Mouse (Mus musculus) cerebellum, postnatal 4 days (tissue): ENCODE measurements at regions not wholly inside any gene's neighbourhood (a gene's known extent, or its start where the extent isn't known, plus 50 kb on each side); places are given as distances from the start of the nearest gene placed in this dataset.

Experiments
- DNase-seq, 2 experiments: peaks; one replicate each; pipeline ENCODE4 v3.0.0; 2022; ENCODE audit warnings: low spot score in 2 of 2, mixed read lengths in 1 of 2

GRCm38 (mm10) chr10:118765544-118766441 is 104.2 kb downstream of the Dyrk2 start:
- DNase-seq = no peak

- DNase-seq = no peak
Observed at GRCm38 (mm10) chr10:118766826-118767225, 103.2 kb downstream of the Dyrk2 start.

- no peak for DNase-seq
Observed at GRCm38 (mm10) chr10:118769751-118770150, 100.3 kb downstream of the Dyrk2 start.

- no peak for DNase-seq
Observed at GRCm38 (mm10) chr10:118778656-118779055, 91.4 kb downstream of the Dyrk2 start.

DNA sequence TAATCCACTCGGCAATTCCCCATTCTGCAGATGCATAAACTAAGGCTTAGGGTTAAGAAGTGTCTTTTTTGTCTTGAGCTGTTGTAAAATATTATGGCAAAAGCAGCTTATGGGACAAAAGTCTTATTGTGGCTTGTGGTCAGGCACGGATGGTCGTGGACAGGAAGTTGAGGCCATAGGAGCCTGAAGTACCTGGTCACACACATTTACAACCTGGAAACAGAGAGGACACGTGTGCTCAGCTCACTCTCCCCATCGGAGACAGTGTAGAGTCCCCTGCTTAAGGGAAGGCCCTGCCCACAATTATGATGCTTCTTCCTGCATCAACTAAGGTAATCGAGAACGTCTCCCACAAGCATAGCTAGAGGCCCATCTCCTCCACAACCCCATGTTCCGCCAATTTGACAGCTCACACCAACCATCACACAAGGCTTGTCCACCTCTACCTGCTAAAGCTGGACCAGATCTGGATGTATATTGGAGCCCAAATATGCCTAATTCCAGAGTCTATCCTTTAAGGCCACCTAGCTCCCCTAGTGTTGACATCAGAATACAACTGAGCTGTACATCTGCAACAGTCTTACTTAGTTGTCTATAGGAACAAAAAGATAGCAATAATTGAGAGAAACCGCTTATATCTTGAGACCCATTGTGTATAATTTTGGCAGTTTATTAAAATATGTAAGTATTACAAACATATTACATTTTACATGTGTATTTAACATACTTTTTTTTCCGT is 89.0 kb downstream of the Dyrk2 start:
- DNase-seq = no peak

DNA sequence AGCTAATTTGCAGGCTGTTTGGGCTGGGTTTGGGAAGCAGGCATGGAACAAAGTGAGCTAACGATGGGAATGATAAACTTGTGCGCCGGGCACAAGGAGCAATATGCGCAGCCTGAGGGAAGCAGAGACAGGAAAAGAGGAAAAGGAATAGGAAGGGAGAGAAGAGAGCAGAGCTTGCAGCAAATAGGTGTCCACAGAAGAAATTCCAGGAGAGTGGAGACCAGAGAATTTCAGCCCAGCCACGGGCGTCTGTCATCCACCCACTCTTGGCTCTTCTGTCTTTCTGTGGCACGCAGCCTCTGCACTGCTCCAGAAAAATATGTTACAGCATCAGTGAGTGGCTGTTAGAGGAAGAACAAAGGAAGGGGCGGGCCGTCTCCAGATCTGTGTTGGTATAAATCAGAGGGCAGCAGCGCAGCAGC is 88.2 kb downstream of the Dyrk2 start:
- DNase-seq = no peak

- DNase-seq = peak in 1 of 2 experiments; percentile 47
Observed at GRCm38 (mm10) chr10:118782646-118783045, 87.4 kb downstream of the Dyrk2 start.

GRCm38 (mm10) chr10:118787280-118787690 is 82.7 kb downstream of the Dyrk2 start:
- DNase-seq = no peak

DNA sequence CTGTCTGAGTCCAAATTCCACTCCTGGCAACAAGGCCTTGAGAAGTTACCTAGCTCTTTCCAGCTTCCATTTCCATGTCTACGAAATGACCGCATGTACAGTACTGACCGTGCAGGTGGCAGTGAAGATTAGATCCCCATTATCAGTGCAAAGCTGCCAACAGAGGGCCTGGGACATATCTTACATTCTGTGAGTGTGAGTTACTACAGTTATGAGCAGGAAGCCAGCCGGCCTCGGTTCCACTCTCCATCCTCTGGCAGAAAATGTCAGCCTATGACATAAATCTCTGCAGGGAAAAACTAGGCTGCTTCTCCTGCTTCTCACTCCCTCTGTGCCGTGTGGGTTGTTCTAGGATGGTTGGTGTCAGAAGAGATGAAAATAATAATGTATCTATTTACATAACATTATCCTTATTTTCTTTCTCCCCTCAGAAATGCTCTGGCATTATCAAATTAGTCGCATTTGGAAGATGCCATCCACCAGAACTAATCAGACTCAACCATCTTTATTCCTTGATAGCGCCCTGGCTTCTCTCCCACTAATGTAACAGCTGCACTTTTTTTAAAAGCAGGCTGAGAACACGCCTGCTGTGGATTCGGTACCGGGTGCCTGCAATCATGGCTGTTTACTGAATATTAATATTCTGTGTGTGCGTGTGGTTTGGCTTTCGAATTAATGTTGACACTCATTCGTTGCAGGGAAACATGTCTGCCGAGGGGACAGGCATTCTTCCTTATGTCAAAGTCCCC is 77.5 kb downstream of the Dyrk2 start:
- no peak for DNase-seq

DNA sequence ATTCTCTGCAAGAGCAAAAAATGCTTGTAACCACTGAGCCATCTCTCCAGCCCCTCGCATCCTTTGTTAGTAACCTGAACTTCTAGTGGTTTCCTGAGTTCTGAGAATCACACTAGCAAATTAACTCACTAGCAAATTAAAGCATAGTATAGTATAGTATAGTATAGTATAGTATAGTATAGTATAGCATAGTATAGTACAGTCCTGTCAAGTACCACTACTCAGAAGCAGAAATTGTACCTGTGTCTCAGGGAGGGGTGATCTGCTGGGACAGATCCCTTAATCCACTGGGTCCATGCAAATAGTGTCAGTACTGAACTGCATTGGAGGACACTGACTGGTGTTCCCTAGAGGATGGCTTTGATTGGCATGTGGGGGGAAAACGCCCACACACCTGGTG is 76.2 kb downstream of the Dyrk2 start:
- DNase-seq = no peak

DNA sequence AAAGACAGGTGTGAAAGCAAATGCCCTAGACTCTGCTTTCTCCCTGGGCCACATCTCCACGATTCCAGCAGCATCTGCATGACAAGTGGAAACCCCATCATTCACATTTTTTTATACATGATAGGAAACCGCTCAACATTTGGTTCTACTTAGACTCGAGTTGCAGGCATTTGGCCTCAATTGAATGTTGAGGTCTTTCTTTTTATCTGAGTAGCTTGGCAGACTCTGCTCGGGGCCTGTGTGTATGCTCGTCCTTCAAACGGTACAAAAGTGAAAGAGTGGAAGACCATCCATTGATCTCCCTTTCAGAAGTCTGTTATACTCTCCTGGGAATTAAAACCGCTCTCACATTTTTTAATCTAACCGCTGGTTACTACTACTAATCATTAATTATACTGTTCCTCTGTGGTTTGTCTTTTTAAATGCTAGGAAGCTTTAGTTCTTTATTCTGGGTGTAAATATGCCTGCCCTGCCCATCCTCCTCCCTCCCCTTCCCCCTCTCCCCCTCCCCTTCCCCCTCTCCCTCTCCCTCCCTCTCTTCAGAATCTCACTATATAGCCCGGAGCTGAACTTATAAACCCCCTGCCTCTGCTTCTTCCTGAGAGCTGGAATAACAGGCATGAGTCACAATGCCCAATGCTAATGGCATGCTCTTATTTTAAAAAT is 75.5 kb downstream of the Dyrk2 start:
- DNase-seq = no peak

DNA sequence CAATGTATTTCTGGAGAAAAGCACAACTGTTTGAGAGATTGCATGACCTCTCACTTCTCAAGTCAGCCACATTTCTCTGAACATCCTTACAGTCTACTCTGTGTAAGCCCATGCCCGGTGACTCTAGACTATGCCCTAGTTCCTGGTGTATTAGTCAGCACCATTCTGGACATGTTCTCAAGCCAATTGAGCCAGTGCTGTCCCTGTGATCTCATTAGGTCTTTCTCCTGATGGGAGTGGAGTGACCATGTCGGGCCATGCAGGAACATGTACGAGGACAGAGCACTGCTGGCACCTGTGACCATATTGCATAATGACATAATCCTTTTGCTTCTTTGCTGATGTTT is 75.0 kb downstream of the Dyrk2 start:
- no peak for DNase-seq

- no peak for DNase-seq
Observed at GRCm38 (mm10) chr10:118796512-118796911, 73.5 kb downstream of the Dyrk2 start.

DNA sequence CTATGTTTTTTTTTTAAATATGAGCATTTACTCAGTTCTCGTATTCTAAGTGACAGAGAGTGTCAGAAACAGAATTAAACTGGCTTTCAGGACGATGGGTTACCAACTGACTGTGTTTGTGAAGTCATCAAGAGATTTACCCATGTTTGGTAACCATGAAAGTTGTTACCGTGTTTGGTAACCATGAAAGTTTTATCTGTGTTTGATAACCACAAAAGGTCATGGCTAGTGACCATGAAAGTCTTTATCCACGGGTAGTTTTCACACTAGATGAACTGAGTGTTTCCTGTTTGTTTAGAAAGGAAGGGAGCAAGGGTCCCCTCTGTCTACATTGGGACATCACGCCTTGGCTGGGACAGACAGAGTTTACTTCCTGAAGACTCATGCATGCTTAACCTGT is 72.8 kb downstream of the Dyrk2 start:
- DNase-seq = no peak

- no peak for DNase-seq
Observed at GRCm38 (mm10) chr10:118799767-118800166, 70.2 kb downstream of the Dyrk2 start.

DNA sequence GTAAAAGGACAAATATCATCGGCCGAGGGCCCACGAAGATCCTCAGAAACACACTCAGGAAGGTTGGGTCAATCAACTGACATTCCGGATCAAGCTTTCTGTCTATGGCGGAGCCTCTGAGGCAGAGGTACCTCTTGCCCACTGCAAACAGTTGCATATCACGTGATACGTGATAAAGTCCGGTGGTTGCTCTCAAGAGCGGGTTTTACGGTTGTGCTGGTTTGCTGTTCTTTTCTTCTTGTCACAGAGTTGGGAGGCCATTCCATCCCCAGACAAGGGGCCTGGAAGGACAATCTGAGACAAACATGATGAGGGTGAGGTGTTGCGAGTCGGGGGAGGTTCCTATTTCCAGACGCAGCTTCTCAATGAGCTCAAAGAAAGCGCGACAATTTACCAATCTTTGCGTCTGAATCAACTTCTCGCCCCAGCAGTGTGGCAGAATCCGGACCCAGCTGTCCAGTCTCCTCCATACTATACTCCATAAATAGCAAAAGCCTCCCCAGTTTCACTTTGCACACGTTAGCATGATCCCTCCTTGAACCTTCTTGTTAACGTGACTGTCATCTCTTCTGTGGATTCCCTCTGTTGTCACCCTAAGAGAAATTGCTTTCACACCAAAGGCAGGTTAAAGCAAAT is 66.0 kb downstream of the Dyrk2 start:
- no peak for DNase-seq

- DNase-seq = no peak
Observed at GRCm38 (mm10) chr10:118804574-118804973, 65.4 kb downstream of the Dyrk2 start.
